Mouse (Mus musculus) forebrain, embryonic 12.5 days (tissue): Measurements from ENCODE around the gene Tgm5. TPM values are rescaled to one million over a fixed set of nuclear protein-coding genes. Genes with fewer than 3 reads are reported as not detected.
"Not testable (repeated sequence)": the region's sequence is repeated elsewhere in the genome, so short reads cannot be mapped to it uniquely, and the experiment has no call there.

Experiments
- ATAC-seq: fragments of 200-750 bp; cut with Nextera tagmentation; 2 replicates; pipeline ENCODE4 v1.8.0; 2017; ENCODE audit warnings: moderate TSS enrichment; ENCODE audit not compliant: low FRiP score
- H3K27ac ChIP-seq: fragments of 300-500 bp; sonication (generic); 2 replicates; pipeline ENCODE4 v1.5.1; 2016; ENCODE audit warnings: mild to moderate bottlenecking
- H3K27me3 ChIP-seq: fragments of 300-500 bp; sonication (generic); 2 replicates; pipeline ENCODE4 v1.6.1; 2016; ENCODE audit warnings: mild to moderate bottlenecking
- H3K36me3 ChIP-seq: fragments of 300-500 bp; sonication (generic); replicated peaks from 2 replicates; pipeline ENCODE4 v1.6.1; 2016; ENCODE audit warnings: mild to moderate bottlenecking
- H3K4me1 ChIP-seq: fragments of 300-500 bp; sonication (generic); 2 replicates; pipeline ENCODE4 v1.6.1; 2016
- H3K4me2 ChIP-seq: fragments of 300-500 bp; sonication (generic); 2 replicates; pipeline ENCODE4 v1.6.1; 2016; ENCODE audit warnings: mild to moderate bottlenecking, moderate library complexity
- H3K4me3 ChIP-seq: fragments of 300-500 bp; sonication (generic); replicated peaks from 2 replicates; pipeline ENCODE4 v1.5.1; 2016; ENCODE audit warnings: mild to moderate bottlenecking
- H3K9ac ChIP-seq: fragments of 300-500 bp; sonication (generic); 2 replicates; pipeline ENCODE4 v1.6.1; 2016; ENCODE audit warnings: mild to moderate bottlenecking
- H3K9me3 ChIP-seq: fragments of 300-500 bp; sonication (generic); 2 replicates; pipeline ENCODE4 v1.6.1; 2016
- WGBS: fragments of 180-500 bp; shearing (Covaris S2); methylation state at CpG from one replicate; pipeline ENCODE4 v1.1.7; 2016; 5-methylcytosine and 5-hydroxymethylcytosine counted together
- polyA plus RNA-seq: library from polyadenylated mRNA; unstranded; fragments of >200 nt; fragmentation: Nextera tagmentation; extraction: Ambion mirVana; gene quantifications from 2 replicates; pipeline ENCODE4 v1.2.1, GENCODE M21; 2016

The Tgm5 gene
- polyA plus RNA-seq = not detected in 2 replicates

GRCm38 (mm10) chr2:121085480-121086185 is at the start of gene Tgm5:
TSS of gene Tgm5 (minus strand) at chr2:121085841.
- 67% methylated on average over 6 of the region's 6 CpGs for WGBS
- H3K9me3 ChIP-seq = no peaks in the 10 kb centered on the region
- H3K27me3 ChIP-seq = no peaks in the 10 kb centered on the region
- no peaks in the 10 kb centered on the region for H3K4me1 ChIP-seq
- no peak within 1 kb of the TSS for H3K4me3 ChIP-seq
- H3K9ac ChIP-seq = no peak within 1 kb of the TSS
- no peak for ATAC-seq
- no peak within 1 kb of the TSS for H3K27ac ChIP-seq
- H3K36me3 ChIP-seq = no peaks in the 10 kb centered on the region
- no peak within 1 kb of the TSS for H3K4me2 ChIP-seq

- WGBS = 71% methylated on average over 1 of the region's 1 CpGs
- no peak overlapping the region for H3K4me2 ChIP-seq
- no peaks in the 10 kb centered on the region for H3K27me3 ChIP-seq
- H3K4me3 ChIP-seq = no peak overlapping the region
- H3K36me3 ChIP-seq = peaks cover 5% of the 10 kb centered on the region
- ATAC-seq = no peak
- H3K27ac ChIP-seq = no peak overlapping the region
- no peaks in the 10 kb centered on the region for H3K9me3 ChIP-seq
- 0 out of 2 replicates have a peak, but pooled peaks cover 3% of the 10 kb centered on the region for H3K4me1 ChIP-seq
- H3K9ac ChIP-seq = no peak overlapping the region
Measured at GRCm38 (mm10) chr2:121132822-121133221, 47.2 kb upstream of the Tgm5 start.

- no peak for ATAC-seq
- no peak overlapping the region for H3K27ac ChIP-seq
- no peaks in the 10 kb centered on the region for H3K4me1 ChIP-seq
- H3K36me3 ChIP-seq = no peaks in the 10 kb centered on the region
- H3K9ac ChIP-seq = no peak overlapping the region
- H3K9me3 ChIP-seq = no peaks in the 10 kb centered on the region
- H3K4me3 ChIP-seq = no peak overlapping the region
- WGBS = 73% methylated on average over 9 of the region's 9 CpGs
- H3K4me2 ChIP-seq = no peak overlapping the region
- H3K27me3 ChIP-seq = no peaks in the 10 kb centered on the region
Measured at GRCm38 (mm10) chr2:121128865-121129620, 43.4 kb upstream of the Tgm5 start.

- no peaks in the 10 kb centered on the region for H3K36me3 ChIP-seq
- no peak for ATAC-seq
- no peak overlapping the region for H3K9ac ChIP-seq
- H3K4me3 ChIP-seq = no peak overlapping the region
- no peaks in the 10 kb centered on the region for H3K4me1 ChIP-seq
- H3K4me2 ChIP-seq = no peak overlapping the region
- H3K27me3 ChIP-seq = no peaks in the 10 kb centered on the region
- WGBS = 78% methylated on average over 1 of the region's 1 CpGs
- no peaks in the 10 kb centered on the region for H3K9me3 ChIP-seq
- no peak overlapping the region for H3K27ac ChIP-seq
Measured at GRCm38 (mm10) chr2:121127536-121127935, 41.9 kb upstream of the Tgm5 start.

- ATAC-seq, H3K36me3 ChIP-seq, H3K4me3 ChIP-seq, H3K27ac ChIP-seq, H3K4me1 ChIP-seq, H3K27me3 ChIP-seq, H3K4me2 ChIP-seq, H3K9ac ChIP-seq, H3K9me3 ChIP-seq: not testable (repeated sequence)
- WGBS = 95% methylated on average over 5 of the region's 5 CpGs
Measured at GRCm38 (mm10) chr2:121126302-121126701, 40.7 kb upstream of the Tgm5 start.

DNA sequence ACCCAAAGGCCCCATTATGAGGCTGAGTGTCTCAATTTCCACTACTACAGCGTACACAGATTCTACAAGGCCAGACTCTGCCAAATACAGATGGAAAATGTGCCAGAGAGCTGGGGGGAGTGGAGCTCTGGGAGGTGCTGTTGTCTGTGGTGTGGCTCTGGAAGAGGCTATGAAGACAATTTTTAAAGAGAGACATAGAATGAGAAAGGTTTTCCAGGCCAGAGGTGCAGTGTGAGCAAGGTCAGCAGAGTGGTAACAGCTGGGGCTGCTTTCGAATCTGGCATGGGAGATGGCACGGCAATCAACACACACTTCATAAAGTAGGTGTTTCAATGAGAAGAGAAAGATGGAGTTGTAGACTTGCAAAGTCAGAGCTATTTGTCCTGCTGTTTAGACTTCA is 33.6 kb upstream of the Tgm5 start:
- Histone ChIP-seq H3K9ac (no peak overlapping the region), H3K4me2 (no peak overlapping the region), H3K36me3 (no peaks in the 10 kb centered on the region), H3K27me3 (no peaks in the 10 kb centered on the region), H3K4me1 (no peaks in the 10 kb centered on the region), H3K9me3 (no peaks in the 10 kb centered on the region), H3K27ac (no peak overlapping the region), H3K4me3 (no peak overlapping the region)
- ATAC-seq = no peak
- 91% methylated on average over 3 of the region's 3 CpGs for WGBS

DNA sequence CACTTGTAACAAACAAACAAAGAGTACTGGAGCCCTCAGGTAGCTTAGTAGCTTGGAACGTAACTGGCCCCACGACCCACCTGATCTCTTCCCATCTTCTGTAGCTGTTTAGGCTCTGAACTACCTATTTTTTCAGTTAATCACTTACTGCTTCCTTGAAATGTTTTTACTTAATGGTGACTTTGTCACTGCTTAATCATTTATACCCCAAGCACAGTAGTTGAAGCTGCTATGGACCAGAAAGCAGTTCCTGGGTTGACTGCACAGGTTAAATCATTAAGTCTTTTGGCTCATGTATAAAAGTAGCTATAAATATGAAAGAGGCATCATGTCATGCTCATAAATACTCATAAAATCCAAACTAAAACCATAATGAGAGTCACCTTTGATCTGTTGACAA is 29.8 kb upstream of the Tgm5 start:
- no peak for ATAC-seq
- H3K9ac ChIP-seq = no peak overlapping the region
- no peak overlapping the region for H3K4me3 ChIP-seq
- no peak overlapping the region for H3K4me2 ChIP-seq
- no peaks in the 10 kb centered on the region for H3K27me3 ChIP-seq
- no peaks in the 10 kb centered on the region for H3K4me1 ChIP-seq
- no peak overlapping the region for H3K27ac ChIP-seq
- H3K36me3 ChIP-seq = no peaks in the 10 kb centered on the region
- no peaks in the 10 kb centered on the region for H3K9me3 ChIP-seq
- 80% methylated on average over 2 of the region's 2 CpGs for WGBS

GRCm38 (mm10) chr2:121109695-121110094 is 24.1 kb upstream of the Tgm5 start, which contains the start of gene Tgm7:
TSS of gene Tgm7 (minus strand) at chr2:121109795.
- Histone ChIP-seq H3K27ac (no peak within 1 kb of the TSS), H3K4me2 (no peak within 1 kb of the TSS), H3K4me3 (no peak within 1 kb of the TSS), H3K36me3 (no peaks in the 10 kb centered on the region), H3K9me3 (no peaks in the 10 kb centered on the region), H3K4me1 (no peaks in the 10 kb centered on the region), H3K27me3 (no peaks in the 10 kb centered on the region), H3K9ac (no peak within 1 kb of the TSS)
- WGBS = 90% methylated on average over 4 of the region's 4 CpGs
- ATAC-seq = no peak

DNA sequence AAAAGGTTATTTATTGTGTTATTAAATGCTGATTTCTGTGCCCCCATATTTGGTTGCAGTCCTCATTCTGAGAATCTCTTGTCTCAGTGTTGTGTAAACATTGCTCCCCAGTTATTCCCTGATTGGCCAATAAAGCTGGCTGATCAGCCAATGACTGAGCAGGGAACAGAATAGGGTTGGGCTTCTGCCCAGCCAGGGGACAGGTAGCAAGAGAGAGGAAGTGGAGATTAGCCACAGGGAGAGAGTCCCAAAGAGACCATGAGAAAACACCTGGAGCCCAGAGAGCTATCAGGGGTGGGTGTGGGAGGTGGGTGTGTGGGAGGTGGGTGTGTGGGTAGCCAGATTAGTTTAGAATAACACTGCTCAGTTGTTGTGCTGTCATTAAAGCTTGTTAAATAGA is 20.3 kb upstream of the Tgm5 start:
- Histone ChIP-seq H3K4me3 (no peak overlapping the region), H3K4me2 (no peak overlapping the region), H3K4me1 (no peaks in the 10 kb centered on the region), H3K36me3 (no peaks in the 10 kb centered on the region), H3K27ac (no peak overlapping the region), H3K9me3 (no peaks in the 10 kb centered on the region), H3K9ac (no peak overlapping the region), H3K27me3 (peaks cover 3% of the 10 kb centered on the region; the same call in 1 of the 2 replicates)
- no peak for ATAC-seq

- H3K36me3 ChIP-seq = no peaks in the 10 kb centered on the region
- 24% methylated on average over 9 of the region's 9 CpGs for WGBS
Measured at GRCm38 (mm10) chr2:121102051-121102450, 16.4 kb upstream of the Tgm5 start.

DNA sequence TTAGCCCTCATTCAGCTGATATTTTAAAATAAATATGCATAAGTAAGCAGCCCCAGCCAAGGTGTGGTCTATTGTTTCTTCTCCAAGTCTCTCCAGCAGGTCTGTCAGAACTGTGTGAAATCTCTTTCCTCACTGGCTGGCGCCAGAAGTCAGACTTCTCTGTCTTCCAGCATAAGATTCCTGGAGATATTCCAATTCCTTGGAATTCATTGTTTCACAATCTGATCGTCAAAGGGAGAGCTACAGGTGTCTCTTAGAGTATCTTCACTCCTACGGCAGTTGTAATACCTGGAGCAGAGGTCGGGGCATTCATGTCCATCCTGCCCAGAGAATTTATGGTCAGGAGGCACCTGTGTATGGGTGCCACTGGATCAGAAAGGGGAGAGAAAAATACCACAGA is 4.1 kb upstream of the Tgm5 start:
- Histone ChIP-seq H3K36me3 (no peaks in the 10 kb centered on the region), H3K27ac (no peak overlapping the region), H3K27me3 (no peaks in the 10 kb centered on the region), H3K4me2 (no peak overlapping the region), H3K4me1 (no peaks in the 10 kb centered on the region), H3K4me3 (no peak overlapping the region), H3K9me3 (no peaks in the 10 kb centered on the region), H3K9ac (no peak overlapping the region)
- ATAC-seq = no peak
- whole genome bisulfite sequencing = 84% methylated on average over 4 of the region's 4 CpGs

More at GRCm38 (mm10) chr2:121102051-121102450, 16.4 kb upstream of the Tgm5 start:
- no peak overlapping the region for H3K4me2 ChIP-seq
- H3K9me3 ChIP-seq = no peaks in the 10 kb centered on the region
- peaks cover 3% of the 10 kb centered on the region; the same call in 1 of the 2 replicates for H3K27me3 ChIP-seq
- no peak overlapping the region for H3K4me3 ChIP-seq
- no peak for ATAC-seq
- no peak overlapping the region for H3K27ac ChIP-seq
- H3K9ac ChIP-seq = no peak overlapping the region
- H3K4me1 ChIP-seq = no peaks in the 10 kb centered on the region

GRCm38 (mm10) chr2:121088507-121088906 is 2.9 kb upstream of the Tgm5 start:
- H3K4me2 ChIP-seq = no peak overlapping the region
- ATAC-seq = no peak
- WGBS = 86% methylated on average over 3 of the region's 3 CpGs
- no peak overlapping the region for H3K9ac ChIP-seq
- no peaks in the 10 kb centered on the region for H3K4me1 ChIP-seq
- no peak overlapping the region for H3K27ac ChIP-seq
- H3K4me3 ChIP-seq = no peak overlapping the region
- no peaks in the 10 kb centered on the region for H3K27me3 ChIP-seq
- H3K36me3 ChIP-seq = no peaks in the 10 kb centered on the region
- no peaks in the 10 kb centered on the region for H3K9me3 ChIP-seq

- no peak overlapping the region for H3K4me3 ChIP-seq
- H3K9ac ChIP-seq = no peak overlapping the region
- WGBS = 91% methylated on average over 1 of the region's 1 CpGs
- no peaks in the 10 kb centered on the region for H3K36me3 ChIP-seq
- H3K9me3 ChIP-seq = no peaks in the 10 kb centered on the region
- ATAC-seq = no peak
- H3K4me1 ChIP-seq = no peaks in the 10 kb centered on the region
- H3K27me3 ChIP-seq = no peaks in the 10 kb centered on the region
- H3K4me2 ChIP-seq = no peak overlapping the region
- H3K27ac ChIP-seq = no peak overlapping the region
Measured at GRCm38 (mm10) chr2:121082626-121083025, 3.0 kb downstream of the Tgm5 start.
